Mouse (Mus musculus) embryonic facial prominence, embryonic 11.5 days (tissue): ENCODE data around the gene Fam81b. TPM values are rescaled to one million over a fixed set of nuclear protein-coding genes. Genes with fewer than 3 reads are reported as not detected.

Experiments
- ATAC-seq: fragments of 200-750 bp; cut with Nextera tagmentation; replicated peaks from 2 replicates; pipeline ENCODE4 v1.8.0; 2017; ENCODE audit warnings: low read depth; ENCODE audit not compliant: insufficient number of reproducible peaks, low FRiP score, low TSS enrichment
- DNase-seq: peaks from one replicate; pipeline ENCODE4 v3.0.0-alpha.2; 2015; ENCODE audit warnings: low spot score
- H3K27ac ChIP-seq: fragments of 300-500 bp; sonication (generic); replicated peaks from 2 replicates; pipeline ENCODE4 v1.5.1; 2014; ENCODE audit warnings: mild to moderate bottlenecking, low read depth, low read length, control low read depth
- H3K27me3 ChIP-seq: fragments of 300-500 bp; sonication (generic); 2 replicates; pipeline ENCODE4 v1.6.1; 2014; ENCODE audit warnings: mild to moderate bottlenecking, low read length, moderate library complexity, mixed read lengths; ENCODE audit not compliant: control insufficient read depth, insufficient read depth
- H3K36me3 ChIP-seq: fragments of 300-500 bp; sonication (generic); replicated peaks from 2 replicates; pipeline ENCODE4 v1.6.1; 2014; ENCODE audit warnings: low read depth, mild to moderate bottlenecking, low read length, moderate library complexity, mixed read lengths; ENCODE audit not compliant: control insufficient read depth, insufficient read depth
- H3K4me1 ChIP-seq: fragments of 300-500 bp; sonication (generic); 2 replicates; pipeline ENCODE4 v1.6.1; 2014; ENCODE audit warnings: low read length, mixed read lengths; ENCODE audit not compliant: control insufficient read depth, insufficient read depth
- H3K4me2 ChIP-seq: fragments of 300-500 bp; sonication (generic); 2 replicates; pipeline ENCODE4 v1.6.1; 2014; ENCODE audit warnings: low read depth, mild to moderate bottlenecking, control low read depth, low read length, moderate library complexity
- H3K4me3 ChIP-seq: fragments of 300-500 bp; sonication (generic); 2 replicates; pipeline ENCODE4 v1.5.1; 2014; ENCODE audit warnings: low read depth, low read length, control low read depth
- H3K9ac ChIP-seq: fragments of 300-500 bp; sonication (generic); replicated peaks from 2 replicates; pipeline ENCODE4 v1.6.1; 2014; ENCODE audit warnings: mild to moderate bottlenecking, control low read depth, low read length
- H3K9me3 ChIP-seq: fragments of 300-500 bp; sonication (generic); replicated peaks from 2 replicates; pipeline ENCODE4 v1.6.1; 2016; ENCODE audit warnings: mild to moderate bottlenecking, low read length, inconsistent platforms, mixed read lengths; ENCODE audit not compliant: control insufficient read depth
- WGBS: fragments of 180-500 bp; shearing (Covaris S2); extraction: QIAGEN DNeasy Blood & Tissue Kit; methylation state at CpG from one replicate; pipeline ENCODE4 v1.1.7; 2014; 5-methylcytosine and 5-hydroxymethylcytosine counted together
- polyA plus RNA-seq: library from polyadenylated mRNA; unstranded; fragments of >200 nt; fragmentation: Nextera tagmentation; extraction: Ambion mirVana; gene quantifications from 2 replicates; pipeline ENCODE4 v1.2.1, GENCODE M21; 2014

Gene Fam81b
- polyA plus RNA-seq, 1 experiment from 2014 or later = not detected

- no peaks in the 10 kb centered on the region for H3K9me3 ChIP-seq
- H3K4me3 ChIP-seq = no peak overlapping the region
- no peaks in the 10 kb centered on the region for H3K36me3 ChIP-seq
- H3K27ac ChIP-seq = no peak overlapping the region
- DNase-seq (no peak), ATAC-seq (no peak)
- no peaks in the 10 kb centered on the region for H3K27me3 ChIP-seq
- WGBS = 77% methylated on average over 1 of the region's 1 CpGs
- no peaks in the 10 kb centered on the region for H3K4me1 ChIP-seq
- H3K9ac ChIP-seq = no peak overlapping the region
- H3K4me2 ChIP-seq = no peak overlapping the region
Measured at GRCm38 (mm10) chr13:76249066-76249465, 55.8 kb downstream of the Fam81b start.

- Histone ChIP-seq H3K9ac (no peak overlapping the region), H3K27ac (no peak overlapping the region), H3K4me1 (no peaks in the 10 kb centered on the region), H3K36me3 (no peaks in the 10 kb centered on the region), H3K4me3 (no peak overlapping the region), H3K9me3 (no peaks in the 10 kb centered on the region), H3K27me3 (no peaks in the 10 kb centered on the region), H3K4me2 (no peak overlapping the region)
- DNase-seq = peak; percentile 43
- 47% methylated on average over 2 of the region's 2 CpGs for WGBS
- no peak; the same call in 1 of the 2 replicates for ATAC-seq
Measured at GRCm38 (mm10) chr13:76215397-76215796, 89.5 kb downstream of the Fam81b start.

GRCm38 (mm10) chr13:76214928-76215327 lies 89.9 kb downstream of the Fam81b start:
- H3K27me3 ChIP-seq = no peaks in the 10 kb centered on the region
- 86% methylated on average over 2 of the region's 2 CpGs for WGBS
- H3K9me3 ChIP-seq = no peaks in the 10 kb centered on the region
- H3K4me1 ChIP-seq = no peaks in the 10 kb centered on the region
- no peak overlapping the region for H3K4me2 ChIP-seq
- H3K4me3 ChIP-seq = no peak overlapping the region
- no peak overlapping the region for H3K27ac ChIP-seq
- no peaks in the 10 kb centered on the region for H3K36me3 ChIP-seq
- no peak overlapping the region for H3K9ac ChIP-seq
- no peak for ATAC-seq
- no peak for DNase-seq

GRCm38 (mm10) chr13:76199943-76200342 lies 104.9 kb downstream of the Fam81b start:
- no peak for ATAC-seq
- no peaks in the 10 kb centered on the region for H3K36me3 ChIP-seq
- no peak for DNase-seq
- no peaks in the 10 kb centered on the region for H3K9me3 ChIP-seq
- no peaks in the 10 kb centered on the region for H3K27me3 ChIP-seq
- 91% methylated on average over 4 of the region's 4 CpGs for WGBS
- H3K4me1 ChIP-seq = no peaks in the 10 kb centered on the region
- no peak overlapping the region for H3K27ac ChIP-seq
- no peak overlapping the region for H3K9ac ChIP-seq
- no peak overlapping the region for H3K4me3 ChIP-seq
- no peak overlapping the region for H3K4me2 ChIP-seq

- no peak for DNase-seq
Measured at GRCm38 (mm10) chr13:76197297-76197848, 107.5 kb downstream of the Fam81b start.

GRCm38 (mm10) chr13:76195431-76196138 lies 109.3 kb downstream of the Fam81b start:
- no peak overlapping the region for H3K4me2 ChIP-seq
- H3K36me3 ChIP-seq = no peaks in the 10 kb centered on the region
- ATAC-seq = no peak; the same call in 1 of the 2 replicates
- no peaks in the 10 kb centered on the region for H3K4me1 ChIP-seq
- H3K9ac ChIP-seq = no peak overlapping the region
- no peaks in the 10 kb centered on the region for H3K27me3 ChIP-seq
- no peak for DNase-seq
- no peak overlapping the region for H3K27ac ChIP-seq
- no peak overlapping the region for H3K4me3 ChIP-seq
- WGBS = 91% methylated on average over 8 of the region's 8 CpGs
- no peaks in the 10 kb centered on the region for H3K9me3 ChIP-seq

More at GRCm38 (mm10) chr13:76197297-76197848, 107.5 kb downstream of the Fam81b start:
- no peaks in the 10 kb centered on the region for H3K9me3 ChIP-seq
- no peak overlapping the region for H3K4me3 ChIP-seq
- H3K27me3 ChIP-seq = no peaks in the 10 kb centered on the region
- no peaks in the 10 kb centered on the region for H3K4me1 ChIP-seq
- WGBS = 84% methylated on average over 3 of the region's 3 CpGs
- H3K36me3 ChIP-seq = no peaks in the 10 kb centered on the region
- H3K9ac ChIP-seq = no peak overlapping the region
- no peak for ATAC-seq
- no peak overlapping the region for H3K4me2 ChIP-seq
- H3K27ac ChIP-seq = no peak overlapping the region

- no peaks in the 10 kb centered on the region for H3K27me3 ChIP-seq
- no peak overlapping the region for H3K9ac ChIP-seq
- no peak overlapping the region for H3K4me3 ChIP-seq
- H3K4me2 ChIP-seq = no peak overlapping the region
- no peak overlapping the region for H3K27ac ChIP-seq
- H3K36me3 ChIP-seq = no peaks in the 10 kb centered on the region
- no peaks in the 10 kb centered on the region for H3K4me1 ChIP-seq
- DNase-seq = no peak
- ATAC-seq = no peak
- H3K9me3 ChIP-seq = no peaks in the 10 kb centered on the region
Measured at GRCm38 (mm10) chr13:76194937-76195336, 109.9 kb downstream of the Fam81b start.

GRCm38 (mm10) chr13:76190273-76190672 lies 114.6 kb downstream of the Fam81b start:
- H3K27me3 ChIP-seq = no peaks in the 10 kb centered on the region
- H3K4me3 ChIP-seq = no peak overlapping the region
- no peak overlapping the region for H3K27ac ChIP-seq
- H3K9ac ChIP-seq = no peak overlapping the region
- H3K36me3 ChIP-seq = no peaks in the 10 kb centered on the region
- DNase-seq (no peak), ATAC-seq (no peak)
- no peaks in the 10 kb centered on the region for H3K4me1 ChIP-seq
- no peak overlapping the region for H3K4me2 ChIP-seq
- WGBS = 80% methylated on average over 3 of the region's 3 CpGs
- H3K9me3 ChIP-seq = no peaks in the 10 kb centered on the region
